Mouse (Mus musculus): ENCODE results near the gene Gadd45a.

GRCm38 (mm10) chr6:67073929-67074328 lies 36.7 kb upstream of the Gadd45a start:
- TF ChIP-seq GATA1 (IDR thresholded peaks at IDR 0.05; ENCODE audit: low read length) (no peak), TAL1 (IDR thresholded peaks at IDR 0.05; ENCODE audit: low read length) (no peak)
